Mouse (Mus musculus): ENCODE results near the gene Sdad1.

The Sdad1 gene

DNA sequence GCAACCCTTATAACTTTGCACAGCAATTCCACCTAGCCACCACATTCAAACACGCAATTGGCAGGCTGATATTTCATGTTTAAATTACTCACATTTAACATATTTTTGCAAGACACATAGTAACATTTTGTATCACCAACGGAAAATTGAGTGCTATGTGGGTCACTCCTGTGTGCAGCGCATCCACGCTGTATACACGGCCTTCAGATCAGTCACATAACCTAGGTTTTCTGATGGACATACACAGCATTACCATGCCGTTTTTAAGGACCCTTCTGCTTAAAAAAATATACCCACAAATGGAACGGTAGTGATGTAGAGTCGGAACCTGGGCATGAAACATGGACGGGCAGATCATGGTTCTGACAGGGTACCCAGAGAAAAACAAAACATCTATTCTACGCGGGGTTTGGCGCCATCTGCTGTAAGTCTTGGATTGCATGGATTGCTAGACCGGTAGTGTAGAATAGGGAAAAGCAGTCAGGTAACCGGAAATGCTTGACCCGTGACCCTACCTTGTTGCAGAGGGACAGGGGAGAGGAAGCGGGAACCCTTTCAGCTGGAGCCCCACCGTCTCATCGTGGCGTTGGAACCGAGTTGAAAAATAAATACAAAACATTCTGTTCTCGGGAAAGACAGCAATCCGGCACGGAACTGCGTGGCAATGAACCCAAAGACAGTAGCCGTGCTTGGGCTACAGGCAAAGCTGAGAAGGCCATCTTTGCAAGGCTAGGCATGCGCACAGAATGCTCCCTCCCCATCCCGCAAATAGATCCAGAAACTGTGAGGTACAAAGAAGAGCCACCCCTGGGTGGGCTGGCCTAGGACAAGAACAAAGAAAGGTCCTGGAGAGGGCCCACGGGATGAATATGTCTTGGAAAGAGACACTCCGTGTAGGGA, 70.7 kb downstream of the Sdad1 start:
- DNase-seq: peak; percentile 84 to 86

DNA sequence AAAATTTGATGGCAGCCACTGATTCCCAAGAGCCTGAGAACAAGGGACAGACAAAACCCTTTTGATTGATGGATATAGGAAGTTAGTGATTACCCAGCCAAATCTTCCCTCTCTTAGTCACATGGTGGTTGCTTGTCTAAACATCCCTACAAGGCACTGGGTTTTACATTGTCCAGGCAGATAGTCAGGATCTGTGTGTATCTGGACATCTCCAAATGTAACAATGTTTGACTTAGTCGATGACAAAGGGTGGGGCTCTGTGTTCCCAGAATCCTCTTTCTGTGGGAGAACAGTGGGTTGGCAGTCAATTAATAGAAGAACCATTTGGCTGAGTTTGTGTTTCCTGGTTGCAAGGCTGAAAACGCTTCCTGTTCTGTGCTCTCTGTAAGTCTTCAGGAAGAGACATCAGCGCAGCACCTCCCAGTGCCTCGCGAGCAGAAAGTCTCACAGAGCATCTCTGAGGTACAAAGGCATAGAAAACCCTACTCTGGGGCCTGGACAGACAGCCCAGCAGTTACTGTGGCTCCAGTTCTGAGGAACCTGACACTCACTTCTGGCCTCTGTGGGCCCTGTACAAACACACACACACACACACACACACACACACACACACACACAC, 75.2 kb downstream of the Sdad1 start:
- DNase-seq: no peak
